Mouse (Mus musculus) cerebellum, postnatal 25 days (tissue): ENCODE data around the gene Fkbp6.
"Not testable (repeated sequence)": the region's sequence is repeated elsewhere in the genome, so short reads cannot be mapped to it uniquely, and the experiment has no call there.

ENCODE experiments used
- DNase-seq, 2 experiments: peaks; one replicate each; pipeline ENCODE4 v3.0.0; 2021; ENCODE audit warnings: mixed read lengths in 2 of 2

The Fkbp6 gene

DNA sequence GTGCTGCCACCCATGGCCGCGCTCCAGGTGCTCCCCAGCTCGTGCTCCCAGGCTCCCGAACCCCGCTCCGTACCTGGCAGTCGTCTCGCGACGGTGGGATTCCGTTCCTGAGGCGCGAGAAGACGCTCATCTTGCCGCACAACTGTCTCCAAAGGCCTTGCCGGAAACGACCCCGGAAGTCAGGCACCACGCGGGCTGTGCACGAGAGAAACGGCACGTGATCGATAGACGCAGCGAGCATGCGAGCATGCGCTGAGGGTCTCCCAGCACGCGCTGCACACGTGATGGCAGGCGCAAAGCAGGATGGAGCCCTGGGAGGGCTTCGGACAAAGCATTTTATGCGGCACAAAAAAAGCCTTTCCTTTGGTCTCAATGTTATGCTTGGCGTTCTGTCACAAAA is at the start of gene Fkbp6:
Fkbp6 (minus strand) TSS at position 183 of the 400 bp plus-strand sequence.
- DNase-seq: no peak

DNA sequence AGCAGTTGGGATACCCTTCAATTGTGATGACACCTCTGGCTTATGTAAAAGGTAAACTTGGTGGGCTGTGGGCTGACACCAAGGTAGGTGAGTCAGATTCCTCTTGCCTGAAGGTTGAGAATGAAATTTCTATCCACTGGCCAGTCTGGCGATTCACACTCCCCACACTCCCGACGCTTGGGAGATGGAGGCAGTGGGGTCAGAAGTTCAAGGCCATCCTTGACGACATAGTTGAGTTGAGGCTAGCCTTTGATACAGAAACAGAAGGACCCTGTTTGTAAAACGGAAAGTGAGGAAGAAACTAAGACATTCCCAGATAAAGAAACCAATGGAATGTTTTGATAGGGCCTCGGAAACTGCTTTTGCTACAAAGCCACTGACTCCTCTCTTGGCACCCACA is 49.5 kb upstream of the Fkbp6 start:
- DNase-seq: no peak

DNA sequence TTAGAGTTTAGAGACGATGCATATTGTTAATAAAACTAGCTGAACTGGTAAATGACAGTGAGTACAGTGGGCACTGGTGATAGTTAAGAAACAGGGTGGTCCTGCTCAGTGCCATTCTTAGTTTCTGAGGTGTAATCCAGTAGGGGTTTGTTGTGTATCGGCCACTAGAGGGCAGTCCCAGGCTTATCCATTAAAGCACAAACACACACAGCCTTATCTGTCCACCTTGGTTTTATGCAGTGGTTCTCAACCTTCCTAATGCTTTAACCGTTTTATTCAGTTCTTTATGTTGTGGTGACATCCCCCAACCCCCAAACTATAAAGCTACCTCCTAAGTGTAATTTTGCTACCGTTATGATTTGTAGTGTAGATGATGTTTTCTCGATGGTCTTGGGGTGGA is 46.0 kb upstream of the Fkbp6 start:
- peak in 1 of 2 experiments; percentile 52 for DNase-seq

- DNase-seq: peak; percentile 88 to 92
These were observed 44.4 kb upstream of the Fkbp6 start, which contains the start of gene Pom121 for GRCm38 (mm10) chr5:135394004-135394823. TSS of gene Pom121 (minus strand) at chr5:135394546.

- DNase-seq: no peak
These were observed 33.9 kb upstream of the Fkbp6 start for GRCm38 (mm10) chr5:135383771-135384170.

DNA sequence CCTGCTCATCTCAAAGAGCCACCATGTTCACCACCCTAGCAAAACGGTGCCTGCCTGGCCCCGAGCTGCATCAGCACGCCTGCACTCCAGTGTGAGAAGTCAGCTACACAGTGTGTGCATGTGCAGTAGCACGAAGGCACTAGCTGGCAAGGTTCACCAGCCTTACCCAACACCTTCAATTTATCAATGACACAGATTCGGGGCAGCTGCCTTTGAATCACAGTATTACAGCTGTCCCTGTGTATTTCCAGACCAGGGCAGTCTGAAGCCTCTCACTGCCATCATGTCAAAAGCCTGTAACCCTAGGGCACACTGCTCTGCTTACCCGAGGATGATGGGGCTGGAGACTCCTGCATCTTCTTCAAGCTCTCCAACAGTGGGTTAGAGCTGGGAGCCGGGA is 32.9 kb upstream of the Fkbp6 start:
- DNase-seq: no peak

DNA sequence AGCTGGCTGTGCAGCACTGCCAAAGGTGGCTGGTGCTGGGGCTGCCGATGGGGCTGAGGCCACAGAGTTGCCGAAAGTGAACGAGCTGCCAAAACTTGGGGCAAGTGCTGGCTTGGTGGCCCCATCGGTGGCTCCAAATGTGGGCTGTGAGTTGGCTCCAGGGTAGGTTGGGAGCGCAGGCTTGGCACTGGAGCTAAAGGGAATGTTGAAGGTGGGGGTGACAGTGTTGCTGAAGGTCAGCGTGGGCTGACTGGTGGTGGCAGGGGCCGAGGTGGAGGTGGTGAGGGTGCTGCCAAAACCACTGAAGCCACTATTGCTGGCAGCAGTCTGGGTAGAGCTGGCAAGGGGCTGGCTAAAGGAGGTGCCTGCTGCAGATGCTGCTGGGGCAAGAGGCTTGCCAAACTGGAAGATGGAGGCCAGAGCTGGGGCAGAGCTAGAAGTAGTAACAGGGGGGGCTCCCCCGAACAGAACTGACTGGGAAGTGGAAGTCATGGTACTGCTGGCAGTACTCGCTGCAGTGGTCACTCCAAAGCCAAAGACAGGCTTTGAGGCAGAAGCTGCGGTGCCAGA is 31.6 kb upstream of the Fkbp6 start:
- no peak for DNase-seq

DNA sequence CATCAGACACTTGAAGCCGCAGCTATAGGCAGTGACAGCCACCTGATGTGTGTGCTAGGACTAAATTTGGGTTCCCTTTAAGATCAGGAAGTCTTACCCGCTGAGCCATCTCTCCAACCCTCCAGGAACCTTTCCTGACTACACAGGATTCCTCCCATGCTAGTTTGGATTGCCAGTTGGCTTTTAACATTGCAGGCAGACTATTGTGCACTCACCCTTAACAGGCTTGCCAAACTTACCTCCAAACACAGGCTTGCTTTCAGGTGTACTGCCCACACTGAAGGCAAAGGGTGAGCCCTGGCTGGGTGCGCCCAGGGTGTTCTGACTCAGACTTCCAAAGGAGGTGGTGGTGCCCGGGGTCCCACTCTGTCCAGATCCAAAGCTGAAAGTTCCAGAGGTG is 30.8 kb upstream of the Fkbp6 start:
- no peak for DNase-seq

DNA sequence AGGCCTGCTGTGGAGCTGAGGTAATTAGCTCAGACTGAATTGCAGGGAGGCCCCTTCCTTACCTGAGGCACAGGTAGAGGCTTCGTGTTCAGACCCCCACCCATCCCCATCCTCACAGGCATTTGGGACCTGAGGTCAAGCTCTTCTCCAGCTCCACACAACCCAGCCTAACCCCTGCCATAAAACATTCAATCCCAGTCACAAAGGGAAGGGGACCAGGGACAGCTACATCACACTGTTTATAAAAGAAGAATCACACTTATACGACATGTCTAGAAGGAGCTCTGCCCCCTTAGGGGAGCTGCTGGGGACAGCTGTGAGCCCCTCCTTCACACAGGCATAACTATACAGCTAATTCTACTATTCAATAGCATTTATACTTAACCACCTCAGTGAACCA is 26.5 kb upstream of the Fkbp6 start:
- DNase-seq: no peak

GRCm38 (mm10) chr5:135375167-135375566 is 25.3 kb upstream of the Fkbp6 start:
- peak; percentile 54 to 71 for DNase-seq

DNA sequence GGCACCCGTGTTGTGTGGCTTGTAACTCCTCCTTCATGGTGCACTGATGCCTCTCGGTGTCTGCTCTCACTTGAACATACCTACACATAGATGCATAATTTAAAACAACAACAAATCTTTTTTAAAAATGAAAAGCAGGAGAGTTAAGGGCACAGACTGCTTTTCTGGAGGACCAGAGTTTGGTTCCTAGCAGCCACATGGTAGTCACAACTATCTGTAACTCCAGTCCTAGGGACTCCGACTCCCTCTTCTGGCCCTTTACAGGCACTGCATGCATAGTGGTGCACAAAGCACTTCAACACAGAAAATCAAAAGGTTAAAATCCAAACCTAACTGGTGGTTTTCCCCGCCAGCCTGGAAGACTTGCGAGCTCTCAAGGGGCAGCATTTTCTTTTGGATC is 23.8 kb upstream of the Fkbp6 start:
- no peak for DNase-seq

GRCm38 (mm10) chr5:135371195-135371594 is 21.4 kb upstream of the Fkbp6 start:
- DNase-seq: no peak

GRCm38 (mm10) chr5:135369787-135370654 is 20.2 kb upstream of the Fkbp6 start, which contains the start of gene Nsun5:
TSS of gene Nsun5 (plus strand) at chr5:135369953.
- DNase-seq: peak; percentile 97 to 99

- not testable (repeated sequence) for DNase-seq
These were observed 19.4 kb upstream of the Fkbp6 start for GRCm38 (mm10) chr5:135369196-135369595.

- DNase-seq: no peak
These were observed 18.5 kb upstream of the Fkbp6 start for GRCm38 (mm10) chr5:135368312-135368711.

- DNase-seq: no peak
These were observed 18.0 kb upstream of the Fkbp6 start for GRCm38 (mm10) chr5:135367841-135368240.

DNA sequence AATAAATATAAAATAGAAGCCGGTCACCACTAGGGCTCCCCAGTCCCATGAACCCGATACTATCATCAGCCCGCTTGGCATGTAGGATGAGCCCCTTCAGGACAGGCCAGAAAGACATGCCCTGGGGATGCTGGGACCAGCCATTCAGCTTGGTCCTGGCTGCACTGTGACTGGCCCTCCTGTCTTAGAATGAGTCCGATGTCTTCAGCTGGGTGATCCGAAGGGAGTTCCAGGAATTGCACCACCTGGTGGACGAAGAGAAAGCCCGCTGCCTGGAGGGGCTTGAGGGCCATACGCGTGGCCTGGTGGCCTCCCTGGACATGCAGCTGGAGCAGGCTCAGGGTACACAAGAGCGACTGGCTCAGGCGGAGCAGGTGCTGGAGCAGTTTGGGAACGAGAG is 13.7 kb upstream of the Fkbp6 start:
- peak in 1 of 2 experiments; percentile 33 for DNase-seq

DNA sequence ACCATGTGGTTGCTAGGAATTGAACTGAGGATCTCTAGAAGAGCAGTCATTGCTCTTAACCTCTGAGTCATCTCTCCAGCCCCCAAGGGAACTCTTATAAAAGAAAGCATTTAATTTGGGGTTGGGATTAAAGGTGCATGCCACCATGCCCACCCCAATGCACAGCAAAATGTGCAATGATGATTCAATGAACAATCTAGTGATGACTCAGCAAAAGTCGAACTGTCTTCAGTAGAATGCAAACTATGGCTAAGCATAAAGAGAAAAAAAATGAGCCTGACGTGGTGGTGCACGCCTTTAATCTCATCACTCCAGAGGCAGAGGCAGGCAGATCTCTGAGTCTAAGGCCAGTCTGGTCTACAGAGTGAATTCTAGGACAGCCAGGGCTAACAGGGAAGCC is 12.7 kb upstream of the Fkbp6 start:
- DNase-seq: no peak

- no peak for DNase-seq
These were observed 9.9 kb upstream of the Fkbp6 start for GRCm38 (mm10) chr5:135359772-135360171.

GRCm38 (mm10) chr5:135357556-135357955 is 7.7 kb upstream of the Fkbp6 start:
- DNase-seq: peak in 1 of 2 experiments; percentile 20

DNA sequence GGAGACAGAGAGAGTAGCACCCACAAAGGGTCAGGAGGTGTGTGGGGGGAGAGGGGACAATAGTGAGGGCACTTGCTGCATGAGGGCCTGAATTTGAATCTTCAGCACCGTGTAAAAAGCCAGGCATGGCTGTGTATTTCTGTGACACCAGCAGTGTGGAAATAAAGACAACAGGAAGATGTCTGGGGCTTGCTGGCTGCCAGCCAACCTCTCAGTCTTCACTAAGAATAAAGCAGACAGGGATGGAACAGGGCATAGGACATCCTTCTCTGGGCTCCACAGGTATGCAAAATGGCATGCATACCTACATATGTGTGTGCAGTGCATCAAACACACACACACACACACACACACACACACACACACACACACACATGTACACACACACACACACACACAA is 6.2 kb upstream of the Fkbp6 start:
- DNase-seq: no peak

- DNase-seq: no peak
These were observed 3.7 kb upstream of the Fkbp6 start for GRCm38 (mm10) chr5:135353564-135353963.

DNA sequence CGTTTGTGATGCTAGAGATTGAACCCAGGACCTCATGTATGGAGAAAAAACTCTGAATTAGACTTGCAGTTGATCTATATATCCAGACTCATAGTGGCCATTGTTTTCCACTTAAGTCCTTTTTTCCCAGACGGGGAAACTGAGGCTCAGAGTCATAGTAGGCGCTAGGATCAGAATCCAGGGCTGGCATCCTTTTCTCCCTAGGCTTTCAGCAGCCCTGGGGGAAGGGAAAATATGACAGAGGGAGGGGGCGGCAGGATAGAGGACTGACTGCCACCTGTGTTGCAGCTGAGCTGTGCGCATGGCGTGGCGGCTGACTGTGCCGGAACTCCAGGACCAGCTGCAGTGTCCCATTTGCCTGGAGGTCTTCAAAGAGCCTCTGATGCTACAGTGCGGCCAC is 3.2 kb upstream of the Fkbp6 start, which contains the start of gene Trim50:
Trim50 (plus strand) TSS at position 301 of the 400 bp plus-strand sequence.
- DNase-seq: no peak
